In genomic region chr11:120053846-120054245, GRCm38 (mm10) we compare ENCODE assay signal across 34 mouse cellular contexts. TPM values are rescaled to one million over a fixed set of nuclear protein-coding genes. Genes with fewer than 3 reads are reported as not detected.
"Had no signal": no experiment of that assay in that cellular context is flagged by ENCODE, and none has a peak within 500 bp of the region (broad histone marks: within the 10 kb centered on the region; RNA-seq: fewer than 3 reads in every experiment).

No protein-coding gene starts in this region.

- H3K4me2 ChIP-seq: limb, embryonic 12.5 days; limb, embryonic 13.5 days; limb, embryonic 15.5 days; liver, embryonic 11.5 days; liver, embryonic 12.5 days; liver, embryonic 13.5 days; liver, embryonic 15.5 days; lung, embryonic 14.5 days; lung, embryonic 15.5 days; midbrain, embryonic 11.5 days; midbrain, embryonic 12.5 days; midbrain, embryonic 13.5 days; midbrain, embryonic 15.5 days; neural tube, embryonic 12.5 days; neural tube, embryonic 13.5 days had no signal

- DNase-seq: left cerebral cortex, postnatal 4 days; liver; liver, embryonic 13.5 days; liver, postnatal 0 days; lung, adult 18-20 months; lung, adult 2 months; lung, embryonic 14.5 days; lung, postnatal 10 days; lung, postnatal 14 days; lung, postnatal 36 days; lung, postnatal 4 days; midbrain, embryonic 14.5 days had no signal

- ATAC-seq: liver, embryonic 12.5 days; liver, postnatal 0 days; lung, postnatal 0 days; midbrain, embryonic 13.5 days; midbrain, embryonic 15.5 days; midbrain, embryonic 16.5 days had no signal

- H3K27ac ChIP-seq: limb, embryonic 10.5 days; limb, embryonic 12.5 days; limb, embryonic 13.5 days; limb, embryonic 15.5 days; liver, embryonic 12.5 days; liver, embryonic 13.5 days; liver, embryonic 14.5 days; liver, embryonic 15.5 days; lung, embryonic 15.5 days; macrophage; midbrain, embryonic 10.5 days; midbrain, embryonic 12.5 days; midbrain, embryonic 13.5 days; midbrain, embryonic 15.5 days; neural tube, embryonic 12.5 days; neural tube, embryonic 13.5 days had no signal

- H3K36me3 ChIP-seq: limb, embryonic 10.5 days; limb, embryonic 12.5 days; limb, embryonic 13.5 days; limb, embryonic 15.5 days; liver, embryonic 12.5 days; liver, embryonic 13.5 days; liver, embryonic 15.5 days; lung, embryonic 15.5 days; midbrain, embryonic 10.5 days; midbrain, embryonic 12.5 days; midbrain, embryonic 13.5 days; midbrain, embryonic 15.5 days; neural tube, embryonic 12.5 days; neural tube, embryonic 13.5 days had no signal

- H3K9me3 ChIP-seq: limb, embryonic 10.5 days; limb, embryonic 12.5 days; limb, embryonic 13.5 days; limb, embryonic 15.5 days; liver, embryonic 12.5 days; liver, embryonic 13.5 days; liver, embryonic 15.5 days; lung, embryonic 15.5 days; megakaryocyte, embryonic 14.5 days; midbrain, embryonic 10.5 days; midbrain, embryonic 12.5 days; midbrain, embryonic 13.5 days; midbrain, embryonic 15.5 days; neural tube, embryonic 12.5 days; neural tube, embryonic 13.5 days had no signal

- H3K4me3 ChIP-seq: limb, embryonic 10.5 days; limb, embryonic 12.5 days; limb, embryonic 13.5 days; limb, embryonic 15.5 days; liver, embryonic 12.5 days; liver, embryonic 13.5 days; liver, embryonic 15.5 days; lung, embryonic 15.5 days; megakaryocyte, embryonic 14.5 days; midbrain, embryonic 10.5 days; midbrain, embryonic 12.5 days; midbrain, embryonic 13.5 days; midbrain, embryonic 15.5 days; myocyte; neural tube, embryonic 12.5 days; neural tube, embryonic 13.5 days had no signal

- H3K27me3 ChIP-seq: midbrain, embryonic 15.5 days had no signal

- H3K9ac ChIP-seq: limb, embryonic 12.5 days; limb, embryonic 13.5 days; limb, embryonic 15.5 days; liver, embryonic 12.5 days; liver, embryonic 13.5 days; liver, embryonic 14.5 days; liver, embryonic 15.5 days; liver, postnatal 0 days; lung, embryonic 14.5 days; lung, embryonic 15.5 days; midbrain, embryonic 12.5 days; midbrain, embryonic 13.5 days; midbrain, embryonic 15.5 days; neural tube, embryonic 12.5 days; neural tube, embryonic 13.5 days had no signal

- H3K4me1 ChIP-seq: liver, embryonic 12.5 days; liver, embryonic 13.5 days; liver, embryonic 15.5 days had no signal

RNA-seq across cellular contexts. Expression of gene Aatk, which starts 6.9 kb away (rescaled TPM):
- total RNA-seq: megakaryocyte-erythroid progenitor cell, adult 5-6 weeks had no signal
